In genomic region chr6:31838588-31838987, GRCm38 (mm10) we compare ENCODE assay signal across 9 mouse cellular contexts.
DNase-seq lines count a peak whose midpoint lies in the region; ATAC-seq and TF ChIP-seq lines count a peak whose summit lies in the region.
"Had no signal": no experiment of that assay in that cellular context is flagged by ENCODE, and none has a peak within 500 bp of the region (broad histone marks: within the 10 kb centered on the region; RNA-seq: fewer than 3 reads in every experiment).

No protein-coding gene starts in this region.

- peaks cover 3% of the 10 kb centered on the region; the same call in 1 of the 2 replicates for H3K9me3 ChIP-seq in kidney, embryonic 16.5 days (ENCODE audit: low read length)
- no peaks in the 10 kb centered on the region for H3K9me3 ChIP-seq in G1E (replicated peaks)
- no peaks in the 10 kb centered on the region for H3K9me3 ChIP-seq in liver, embryonic 14.5 days (ENCODE audit: control insufficient read depth, low read length)

- H3K4me2 ChIP-seq in kidney, embryonic 16.5 days (replicated peaks; ENCODE audit: low read depth, low read length) = no peak overlapping the region
- H3K4me2 ChIP-seq in liver, embryonic 14.5 days (ENCODE audit: low read depth) = no peak overlapping the region
- H3K4me2 ChIP-seq: heart, embryonic 13.5 days; limb, embryonic 12.5 days had no signal

- no peak for TF ChIP-seq POLR2A in kidney, adult 2 months (IDR thresholded peaks at IDR 0.05; ENCODE audit: low read depth, low read length)

- TF ChIP-seq EP300 in liver, embryonic 14.5 days (IDR thresholded peaks at IDR 0.05; ENCODE audit: low read depth) = no peak

- no peaks in the 10 kb centered on the region for H3K36me3 ChIP-seq in kidney, adult 2 months (ENCODE audit: control insufficient read depth, insufficient read depth, low read length)
- H3K36me3 ChIP-seq in kidney, embryonic 16.5 days (ENCODE audit: insufficient read depth, low read length) = no peaks in the 10 kb centered on the region
- H3K36me3 ChIP-seq in G1E (replicated peaks) = no peaks in the 10 kb centered on the region
- no peaks in the 10 kb centered on the region for H3K36me3 ChIP-seq in liver, embryonic 14.5 days (replicated peaks; ENCODE audit: control insufficient read depth, insufficient read depth, low read depth)
- H3K36me3 ChIP-seq: heart, embryonic 13.5 days; limb, embryonic 12.5 days had no signal

- 70% methylated on average over 1 of the region's 1 CpGs for WGBS in kidney, adult 2 months
- 80% methylated on average over 1 of the region's 1 CpGs for WGBS in kidney, embryonic 16.5 days
- 33% methylated on average over 1 of the region's 1 CpGs for WGBS in liver, embryonic 14.5 days (ENCODE audit: insufficient replicate concordance)

- TF ChIP-seq CTCF in kidney, adult 2 months (conservative IDR thresholded peaks at IDR 0.05; ENCODE audit: insufficient read depth, insufficient read length, low read depth, low read length) = peak; percentile 43
- TF ChIP-seq CTCF in G1E (IDR thresholded peaks at IDR 0.05; ENCODE audit: low read depth, low read length) = peak; percentile 68
- TF ChIP-seq CTCF in liver, embryonic 14.5 days (IDR thresholded peaks at IDR 0.05; ENCODE audit: low read depth) = peak; percentile 72

- H3K4me1 ChIP-seq in kidney, adult 2 months (ENCODE audit: control insufficient read depth, insufficient read depth, low read length) = no peaks in the 10 kb centered on the region
- peaks cover 18% of the 10 kb centered on the region for H3K4me1 ChIP-seq in kidney, embryonic 16.5 days (ENCODE audit: insufficient read depth, low read length)
- no peaks in the 10 kb centered on the region for H3K4me1 ChIP-seq in G1E (ENCODE audit: insufficient read depth, low read depth, low read length)
- H3K4me1 ChIP-seq in liver, embryonic 14.5 days (replicated peaks; ENCODE audit: control insufficient read depth in 2 of 2, insufficient read depth in 2 of 2, low read length in 1 of 2) = no peaks in the 10 kb centered on the region
- H3K4me1 ChIP-seq: heart, embryonic 13.5 days; limb, embryonic 12.5 days had no signal

- no peaks in the 10 kb centered on the region for H3K27me3 ChIP-seq in kidney, adult 2 months (replicated peaks; ENCODE audit: control insufficient read depth, insufficient read depth, low read length)
- no peaks in the 10 kb centered on the region for H3K27me3 ChIP-seq in kidney, embryonic 16.5 days (ENCODE audit: insufficient read depth, low read length)
- H3K27me3 ChIP-seq in G1E (ENCODE audit: insufficient read depth, low read length) = peaks cover 5% of the 10 kb centered on the region
- H3K27me3 ChIP-seq in liver, embryonic 14.5 days (ENCODE audit: control insufficient read depth, insufficient read depth, low read length) = no peaks in the 10 kb centered on the region
- H3K27me3 ChIP-seq: heart, embryonic 13.5 days; limb, embryonic 12.5 days had no signal

- no peak for ATAC-seq in kidney, embryonic 16.5 days (ENCODE audit: low FRiP score, low TSS enrichment)
- peak; percentile 28; the same call in 1 of the 2 replicates for ATAC-seq in G1E (ENCODE audit: extremely low read depth, insufficient number of reproducible peaks, low FRiP score, poor library complexity, severe bottlenecking)
- no peak for ATAC-seq in liver, embryonic 14.5 days (ENCODE audit: insufficient read depth)

- DNase-seq in kidney, adult 2 months = peak; percentile 15
- DNase-seq in CD4-positive helper T cell, adult 2 months (ENCODE audit: low read depth, low spot score) = peak; percentile 5
- no peak for DNase-seq in G1E (ENCODE audit: low spot score)
- DNase-seq in liver, embryonic 14.5 days (ENCODE audit: low read depth in 3 of 3, low spot score in 3 of 3) = no peak
- DNase-seq in right cerebral cortex, adult 18-20 months = no peak
- DNase-seq in urinary bladder, adult 18-20 months (ENCODE audit: low spot score in 2 of 2) = no peak

- H3K27ac ChIP-seq in kidney, adult 2 months (ENCODE audit: insufficient read depth, low read depth, low read length) = no peak overlapping the region
- H3K27ac ChIP-seq in kidney, embryonic 16.5 days (ENCODE audit: low read length) = no peak overlapping the region
- H3K27ac ChIP-seq in liver, embryonic 14.5 days = no peak overlapping the region
- H3K27ac ChIP-seq: heart, embryonic 13.5 days; limb, embryonic 12.5 days had no signal

- no peak overlapping the region for H3K9ac ChIP-seq in kidney, embryonic 16.5 days (replicated peaks; ENCODE audit: low read length)
- H3K9ac ChIP-seq in liver, embryonic 14.5 days (replicated peaks) = no peak overlapping the region
- H3K9ac ChIP-seq: heart, embryonic 13.5 days; limb, embryonic 12.5 days had no signal

- no peak overlapping the region for H3K4me3 ChIP-seq in kidney, adult 2 months (ENCODE audit: insufficient read depth, low read depth, low read length)
- H3K4me3 ChIP-seq in kidney, embryonic 16.5 days (ENCODE audit: low read length) = no peak overlapping the region
- no peak overlapping the region for H3K4me3 ChIP-seq in G1E (ENCODE audit: low read depth, low read length)
- H3K4me3 ChIP-seq in liver, embryonic 14.5 days (ENCODE audit: insufficient read depth in 1 of 2, low read depth in 2 of 2, low read length in 2 of 2) = no peak overlapping the region
- H3K4me3 ChIP-seq: heart, embryonic 13.5 days; limb, embryonic 12.5 days had no signal

Comparison
In these comparisons a context has a peak if more than half of its experiments do, and no peak if none do; other contexts are left out.
1. DNase-seq: peak in kidney, adult 2 months (single experiment) and CD4-positive helper T cell, adult 2 months (single experiment); none in G1E (single experiment), liver, embryonic 14.5 days (0 of 3), right cerebral cortex, adult 18-20 months (single experiment) and urinary bladder, adult 18-20 months (0 of 2).
2. Peak in every context shown above with its lines, with median percentiles within 50 percentile points of each other: CTCF ChIP-seq.